Mouse (Mus musculus) hindbrain, embryonic 12.5 days (tissue): Measurements from ENCODE around the gene Fam240b. TPM values are rescaled to one million over a fixed set of nuclear protein-coding genes. Genes with fewer than 3 reads are reported as not detected.

Experiments
- ATAC-seq: fragments of 200-750 bp; cut with Nextera tagmentation; 2 replicates; pipeline ENCODE4 v1.8.0; 2017; ENCODE audit warnings: moderate TSS enrichment; ENCODE audit not compliant: low FRiP score
- H3K27ac ChIP-seq: fragments of 300-500 bp; sonication (generic); 2 replicates; pipeline ENCODE4 v1.5.1; 2016; ENCODE audit warnings: mild to moderate bottlenecking
- H3K27me3 ChIP-seq: fragments of 300-500 bp; sonication (generic); 2 replicates; pipeline ENCODE4 v1.6.1; 2016; ENCODE audit warnings: mild to moderate bottlenecking
- H3K36me3 ChIP-seq: fragments of 300-500 bp; sonication (generic); 2 replicates; pipeline ENCODE4 v1.6.1; 2016; ENCODE audit warnings: mild to moderate bottlenecking
- H3K4me1 ChIP-seq: fragments of 300-500 bp; sonication (generic); 2 replicates; pipeline ENCODE4 v1.6.1; 2016
- H3K4me2 ChIP-seq: fragments of 300-500 bp; sonication (generic); replicated peaks from 2 replicates; pipeline ENCODE4 v1.6.1; 2016; ENCODE audit warnings: mild to moderate bottlenecking
- H3K4me3 ChIP-seq: fragments of 300-500 bp; sonication (generic); 2 replicates; pipeline ENCODE4 v1.5.1; 2016; ENCODE audit warnings: mild to moderate bottlenecking
- H3K9ac ChIP-seq: fragments of 300-500 bp; sonication (generic); 2 replicates; pipeline ENCODE4 v1.6.1; 2016; ENCODE audit warnings: mild to moderate bottlenecking, moderate library complexity
- H3K9me3 ChIP-seq: fragments of 300-500 bp; sonication (generic); replicated peaks from 2 replicates; pipeline ENCODE4 v1.6.1; 2016; ENCODE audit warnings: mild to moderate bottlenecking
- WGBS: fragments of 180-500 bp; shearing (Covaris S2); methylation state at CpG from one replicate; pipeline ENCODE4 v1.1.7; 2016; 5-methylcytosine and 5-hydroxymethylcytosine counted together
- polyA plus RNA-seq: library from polyadenylated mRNA; unstranded; fragments of >200 nt; fragmentation: Nextera tagmentation; extraction: Ambion mirVana; gene quantifications from 2 replicates; pipeline ENCODE4 v1.2.1, GENCODE M21; 2016

Gene Fam240b
- not detected in 2 replicates for polyA plus RNA-seq

DNA sequence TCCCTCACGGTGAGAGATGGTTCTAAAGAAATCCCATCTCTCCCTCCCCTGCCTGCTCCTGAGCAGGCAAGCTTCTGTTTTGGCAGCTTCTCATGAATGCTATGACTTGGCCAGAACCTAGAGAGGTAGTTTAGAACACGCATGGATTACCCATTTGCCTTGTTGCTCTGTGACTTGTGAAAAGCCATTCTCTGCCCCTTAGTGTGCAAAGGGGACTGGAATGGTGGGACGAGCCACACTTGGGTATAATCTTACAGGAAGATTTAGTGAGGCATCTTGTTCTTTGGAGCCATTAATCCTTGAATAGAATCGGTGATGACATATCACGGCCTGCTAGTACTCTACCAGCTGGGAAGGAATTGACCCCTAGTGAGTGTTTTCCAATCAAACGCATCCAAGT is at the start of gene Fam240b:
Gene Fam240b (minus strand): TSS at position 101 of the 400 bp plus-strand sequence.
- H3K36me3 ChIP-seq, result no peaks in the 10 kb centered on the region
- no peaks in the 10 kb centered on the region for H3K9me3 ChIP-seq
- no peak within 1 kb of the TSS for H3K4me2 ChIP-seq
- no peak within 1 kb of the TSS for H3K27ac ChIP-seq
- H3K9ac ChIP-seq, result no peak within 1 kb of the TSS
- 88% methylated on average over 6 of the region's 6 CpGs for WGBS
- no peaks in the 10 kb centered on the region for H3K27me3 ChIP-seq
- H3K4me1 ChIP-seq, result no peaks in the 10 kb centered on the region
- ATAC-seq, result no peak
- H3K4me3 ChIP-seq, result no peak within 1 kb of the TSS

- H3K27ac ChIP-seq, result no peak overlapping the region
- H3K9ac ChIP-seq, result no peak overlapping the region
- ATAC-seq, result 0 out of 2 replicates have a peak, but pooled peaks have one; percentile 58
- 73% methylated on average over 5 of the region's 5 CpGs for WGBS
- H3K4me3 ChIP-seq, result no peak overlapping the region
- no peaks in the 10 kb centered on the region for H3K9me3 ChIP-seq
- H3K4me2 ChIP-seq, result no peak overlapping the region
- H3K27me3 ChIP-seq, result no peaks in the 10 kb centered on the region
- no peaks in the 10 kb centered on the region for H3K36me3 ChIP-seq
- no peaks in the 10 kb centered on the region for H3K4me1 ChIP-seq
Measured at GRCm38 (mm10) chr13:64530139-64530538, 32.5 kb upstream of the Fam240b start.

DNA sequence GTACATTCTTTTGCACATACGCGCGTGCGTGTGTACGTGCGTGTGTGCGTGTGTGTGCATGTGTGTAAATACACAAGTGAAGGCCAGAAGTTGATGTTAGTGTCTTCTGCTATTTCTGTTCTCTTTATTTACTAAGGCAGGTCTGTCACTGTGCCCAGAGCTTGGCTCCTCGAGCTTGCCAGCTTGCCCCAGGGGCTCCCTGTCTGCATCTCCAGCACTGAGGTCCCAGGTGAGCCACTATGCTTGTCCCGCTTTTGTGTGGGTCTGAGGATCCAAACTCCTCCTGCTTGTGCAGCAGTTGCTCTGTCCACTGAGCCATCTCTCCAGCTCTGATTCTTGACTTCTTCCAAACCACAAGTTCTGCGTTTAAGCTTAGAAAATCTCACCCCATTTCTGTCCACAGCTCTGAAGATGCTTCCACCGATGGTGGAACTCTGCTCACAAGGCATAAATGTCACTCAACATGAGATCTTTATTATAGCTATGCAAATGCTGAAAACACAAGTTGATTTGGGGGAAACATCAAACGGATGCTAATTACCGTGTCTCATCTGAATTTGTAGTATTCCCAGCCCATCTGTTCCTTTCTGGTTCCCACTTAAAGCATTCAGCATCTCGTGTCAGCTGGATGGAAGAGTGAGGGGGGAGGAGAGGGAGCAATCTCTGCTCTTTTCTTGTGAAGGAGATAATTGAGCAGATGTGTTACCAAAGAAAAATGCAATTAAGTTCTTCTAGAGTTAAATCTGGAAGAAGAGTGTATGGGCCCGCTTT is 29.1 kb upstream of the Fam240b start:
- no peaks in the 10 kb centered on the region for H3K9me3 ChIP-seq
- H3K36me3 ChIP-seq, result no peaks in the 10 kb centered on the region
- no peak overlapping the region for H3K4me3 ChIP-seq
- H3K27me3 ChIP-seq, result no peaks in the 10 kb centered on the region
- WGBS, result 74% methylated on average over 15 of the region's 15 CpGs
- no peak overlapping the region for H3K27ac ChIP-seq
- H3K4me1 ChIP-seq, result no peaks in the 10 kb centered on the region
- peak; percentile 75 for ATAC-seq
- no peak overlapping the region for H3K4me2 ChIP-seq
- no peak overlapping the region for H3K9ac ChIP-seq

DNA sequence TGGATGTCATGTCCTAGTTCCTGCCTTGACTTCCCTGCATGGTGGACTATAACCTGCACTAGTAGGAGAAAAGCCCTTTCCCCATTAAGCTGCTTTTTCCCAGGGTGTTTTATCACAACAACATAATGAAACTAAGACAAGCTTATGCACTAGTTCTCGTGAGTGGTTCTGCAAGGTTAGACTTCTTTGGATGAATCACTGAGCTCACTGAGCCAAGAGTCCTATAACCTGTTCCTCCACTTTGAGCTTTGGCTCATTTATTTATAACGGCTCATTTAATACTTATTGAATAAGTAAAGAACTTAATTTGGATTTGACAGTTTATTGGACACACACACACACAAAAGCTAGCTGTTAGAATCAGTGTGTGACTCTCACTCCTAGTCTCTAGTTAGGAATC is 16.7 kb upstream of the Fam240b start:
- H3K27ac ChIP-seq, result no peak overlapping the region
- H3K4me1 ChIP-seq, result no peaks in the 10 kb centered on the region
- no peaks in the 10 kb centered on the region; the same call in 1 of the 2 replicates for H3K9me3 ChIP-seq
- H3K36me3 ChIP-seq, result no peaks in the 10 kb centered on the region
- ATAC-seq, result no peak
- H3K4me2 ChIP-seq, result no peak overlapping the region
- 87% methylated on average over 2 of the region's 2 CpGs for WGBS
- H3K4me3 ChIP-seq, result no peak overlapping the region
- H3K27me3 ChIP-seq, result no peaks in the 10 kb centered on the region
- H3K9ac ChIP-seq, result no peak overlapping the region

- no peaks in the 10 kb centered on the region for H3K27me3 ChIP-seq
- H3K4me2 ChIP-seq, result no peak overlapping the region
- H3K4me3 ChIP-seq, result no peak overlapping the region
- H3K36me3 ChIP-seq, result no peaks in the 10 kb centered on the region
- no peak for ATAC-seq
- H3K9ac ChIP-seq, result no peak overlapping the region
- no peak overlapping the region for H3K27ac ChIP-seq
- H3K4me1 ChIP-seq, result no peaks in the 10 kb centered on the region
- no peaks in the 10 kb centered on the region; the same call in 1 of the 2 replicates for H3K9me3 ChIP-seq
Measured at GRCm38 (mm10) chr13:64511616-64512015, 14.0 kb upstream of the Fam240b start.

- Histone ChIP-seq H3K27me3 (no peaks in the 10 kb centered on the region), H3K4me2 (no peak overlapping the region), H3K9me3 (no peaks in the 10 kb centered on the region; the same call in 1 of the 2 replicates), H3K36me3 (no peaks in the 10 kb centered on the region), H3K27ac (no peak overlapping the region), H3K4me1 (no peaks in the 10 kb centered on the region), H3K9ac (no peak overlapping the region), H3K4me3 (no peak overlapping the region)
- ATAC-seq, result no peak
Measured at GRCm38 (mm10) chr13:64507361-64507760, 9.8 kb upstream of the Fam240b start.

- Histone ChIP-seq H3K4me1 (no peaks in the 10 kb centered on the region), H3K9me3 (no peaks in the 10 kb centered on the region), H3K36me3 (no peaks in the 10 kb centered on the region), H3K27me3 (no peaks in the 10 kb centered on the region), H3K4me3 (no peak overlapping the region), H3K9ac (no peak overlapping the region), H3K27ac (no peak overlapping the region), H3K4me2 (no peak overlapping the region)
- 84% methylated on average over 3 of the region's 3 CpGs for WGBS
- ATAC-seq, result no peak
Measured at GRCm38 (mm10) chr13:64502833-64503232, 5.2 kb upstream of the Fam240b start.

DNA sequence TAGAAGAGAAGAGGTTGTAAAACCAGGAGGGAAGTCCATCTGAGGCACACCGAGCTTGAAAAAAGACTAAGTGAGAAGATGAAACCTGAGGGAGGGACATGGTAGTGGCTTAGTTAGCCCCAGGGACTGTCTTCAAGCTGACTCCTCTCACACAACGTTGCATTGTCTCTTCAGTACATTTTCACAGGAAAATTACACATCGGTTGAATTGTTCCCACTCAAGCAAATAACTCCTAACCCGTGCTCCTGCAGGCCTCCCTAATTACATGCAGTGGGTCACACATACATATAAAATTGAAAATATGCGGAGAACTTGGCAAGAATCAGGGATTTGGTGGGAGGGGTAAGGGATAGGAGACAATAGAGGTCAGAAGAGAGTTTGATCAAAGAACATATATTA is 4.0 kb downstream of the Fam240b start:
- no peak overlapping the region for H3K4me3 ChIP-seq
- no peak overlapping the region for H3K9ac ChIP-seq
- no peaks in the 10 kb centered on the region for H3K27me3 ChIP-seq
- no peaks in the 10 kb centered on the region for H3K4me1 ChIP-seq
- no peak for ATAC-seq
- H3K9me3 ChIP-seq, result no peaks in the 10 kb centered on the region
- WGBS, result 63% methylated on average over 5 of the region's 5 CpGs
- H3K36me3 ChIP-seq, result no peaks in the 10 kb centered on the region
- no peak overlapping the region for H3K27ac ChIP-seq
- no peak overlapping the region for H3K4me2 ChIP-seq

DNA sequence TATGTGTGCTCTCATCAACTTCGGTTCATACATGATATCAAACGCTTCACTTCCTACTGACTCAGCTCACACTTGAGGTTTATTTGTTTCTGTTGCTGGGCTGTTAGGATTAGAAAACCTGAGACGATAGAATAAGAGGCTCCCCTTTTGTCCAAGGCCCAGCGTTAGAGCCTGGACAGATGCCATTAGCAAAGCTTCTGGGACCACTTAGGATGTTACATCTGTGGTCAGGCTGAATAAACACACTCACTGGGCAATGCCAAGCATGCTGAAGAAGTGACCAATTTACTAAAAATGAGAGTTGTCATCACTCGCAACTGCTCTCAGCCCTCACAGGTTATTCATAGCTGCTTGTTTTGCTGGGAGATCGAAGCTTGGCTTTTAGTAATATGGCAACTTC is 7.7 kb downstream of the Fam240b start:
- Histone ChIP-seq H3K36me3 (no peaks in the 10 kb centered on the region), H3K4me2 (no peak overlapping the region), H3K4me3 (no peak overlapping the region), H3K4me1 (no peaks in the 10 kb centered on the region), H3K27me3 (no peaks in the 10 kb centered on the region), H3K9me3 (no peaks in the 10 kb centered on the region), H3K27ac (no peak overlapping the region), H3K9ac (no peak overlapping the region)
- 71% methylated on average over 6 of the region's 6 CpGs for WGBS
- no peak for ATAC-seq

DNA sequence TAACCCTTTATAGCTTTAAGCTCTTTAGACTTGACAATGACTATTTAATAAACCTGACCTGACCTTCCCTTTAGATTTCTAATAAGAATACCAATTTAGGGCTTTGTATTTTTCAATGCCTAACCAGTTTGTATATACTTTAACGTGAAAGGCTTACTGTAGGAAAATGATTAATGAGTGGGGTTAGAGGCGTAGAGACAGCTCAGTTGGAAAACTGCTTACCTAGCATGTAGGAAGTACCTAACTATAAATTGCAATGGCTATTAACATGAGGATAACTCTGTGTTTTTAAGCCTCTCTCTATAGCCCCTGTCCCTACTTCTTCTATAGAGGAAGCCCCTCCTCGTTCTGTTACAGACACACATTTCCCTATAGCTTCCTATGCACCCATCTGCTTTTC is 17.6 kb downstream of the Fam240b start:
- Histone ChIP-seq H3K27ac (no peak overlapping the region), H3K9me3 (no peaks in the 10 kb centered on the region), H3K36me3 (no peaks in the 10 kb centered on the region), H3K4me1 (no peaks in the 10 kb centered on the region), H3K27me3 (no peaks in the 10 kb centered on the region), H3K4me3 (no peak overlapping the region), H3K9ac (no peak overlapping the region), H3K4me2 (no peak overlapping the region)
- no peak for ATAC-seq
- 86% methylated on average over 3 of the region's 3 CpGs for WGBS

GRCm38 (mm10) chr13:64477968-64478367 is 19.6 kb downstream of the Fam240b start:
- Histone ChIP-seq H3K4me2 (no peak overlapping the region), H3K27ac (no peak overlapping the region), H3K4me3 (no peak overlapping the region), H3K36me3 (no peaks in the 10 kb centered on the region), H3K27me3 (no peaks in the 10 kb centered on the region), H3K4me1 (no peaks in the 10 kb centered on the region), H3K9me3 (no peaks in the 10 kb centered on the region), H3K9ac (no peak overlapping the region)
- WGBS, result 65% methylated on average over 4 of the region's 4 CpGs
- no peak for ATAC-seq

GRCm38 (mm10) chr13:64467886-64468285 is 29.7 kb downstream of the Fam240b start:
- Histone ChIP-seq H3K4me2 (no peak overlapping the region), H3K9me3 (no peaks in the 10 kb centered on the region), H3K27me3 (no peaks in the 10 kb centered on the region), H3K4me3 (no peak overlapping the region), H3K4me1 (0 out of 2 replicates have a peak, but pooled peaks cover 2% of the 10 kb centered on the region), H3K27ac (no peak overlapping the region), H3K36me3 (no peaks in the 10 kb centered on the region), H3K9ac (no peak overlapping the region)
- ATAC-seq, result no peak
- WGBS, result 65% methylated on average over 6 of the region's 6 CpGs

DNA sequence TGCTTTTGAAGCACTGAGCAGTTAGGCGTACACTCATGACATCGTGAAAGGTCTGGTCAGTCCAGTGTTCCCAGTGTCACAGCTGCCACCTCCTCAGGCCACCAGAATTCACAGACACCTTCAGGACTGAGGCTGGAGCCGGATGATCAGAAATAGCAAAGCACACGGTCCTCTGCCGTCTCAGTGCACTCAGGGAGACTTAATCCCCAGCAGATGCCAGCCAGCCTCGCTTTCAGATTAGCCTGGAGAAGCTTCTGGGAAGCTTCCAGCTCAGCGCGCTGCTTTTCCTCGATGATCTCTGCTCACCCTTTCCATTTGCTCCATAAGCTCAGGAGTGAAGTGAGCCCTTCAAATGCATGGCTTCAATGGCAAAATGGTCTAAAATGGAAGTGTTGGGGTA is 32.4 kb downstream of the Fam240b start:
- no peaks in the 10 kb centered on the region for H3K36me3 ChIP-seq
- H3K4me1 ChIP-seq, result 0 out of 2 replicates have a peak, but pooled peaks cover 2% of the 10 kb centered on the region
- no peak overlapping the region for H3K9ac ChIP-seq
- WGBS, result 74% methylated on average over 9 of the region's 9 CpGs
- H3K27ac ChIP-seq, result no peak overlapping the region
- H3K9me3 ChIP-seq, result peaks cover 3% of the 10 kb centered on the region; the same call in 1 of the 2 replicates
- no peak overlapping the region for H3K4me3 ChIP-seq
- H3K4me2 ChIP-seq, result no peak overlapping the region
- no peaks in the 10 kb centered on the region for H3K27me3 ChIP-seq
- ATAC-seq, result no peak
